Mouse (Mus musculus): Measurements from ENCODE around the gene Lactb. TPM values are rescaled to one million over a fixed set of nuclear protein-coding genes. Genes with fewer than 3 reads are reported as not detected.

Lactb gene
- total and polyA plus RNA-seq, 3 experiments: 14.6 to 29.4 (median 23.7) TPM

- 0 out of 2 replicates have a peak overlapping the region, but pooled peaks have one; percentile 26 for H3K4me2 ChIP-seq (ENCODE audit: insufficient read depth, low read depth, poor library complexity, severe bottlenecking)
- TF ChIP-seq POLR2AphosphoS2 (IDR thresholded peaks at IDR 0.05; ENCODE audit: low read depth, low read length): no peak
- no peak for TF ChIP-seq ZMIZ1 (IDR thresholded peaks at IDR 0.05; ENCODE audit: low read depth, low read length)
- TF ChIP-seq E2F4 (IDR thresholded peaks at IDR 0.05; ENCODE audit: insufficient replicate concordance, low read depth, low read length): no peak
- TF ChIP-seq ELF1 (IDR thresholded peaks at IDR 0.05; ENCODE audit: low read depth, low read length): no peak
- TF ChIP-seq ZC3H11A (IDR thresholded peaks at IDR 0.05; ENCODE audit: low read depth, low read length): peak; percentile 37
- no peak for TF ChIP-seq MAFK (IDR thresholded peaks at IDR 0.05; ENCODE audit: insufficient replicate concordance, low read length)
- TF ChIP-seq PAX5 (IDR thresholded peaks at IDR 0.05; ENCODE audit: low read length): no peak
- no peak for TF ChIP-seq MAZ (IDR thresholded peaks at IDR 0.05; ENCODE audit: low read depth, low read length)
- TF ChIP-seq JUN (IDR thresholded peaks at IDR 0.05; ENCODE audit: insufficient read depth, low read depth, low read length): no peak
- TF ChIP-seq MXI1 (IDR thresholded peaks at IDR 0.05; ENCODE audit: low read depth, low read length): 0 out of 2 replicates have a peak, but pooled peaks have one; percentile 32
- TF ChIP-seq ZNF384 (IDR thresholded peaks at IDR 0.05; ENCODE audit: low read depth, low read length): peak; percentile 94
- TF ChIP-seq RAD21 (IDR thresholded peaks at IDR 0.05; ENCODE audit: low read depth, low read length): peak; percentile 72
- TF ChIP-seq ZKSCAN1 (IDR thresholded peaks at IDR 0.05; ENCODE audit: borderline replicate concordance, low read depth, low read length): no peak
- no peak for TF ChIP-seq TCF12 (IDR thresholded peaks at IDR 0.05; ENCODE audit: low read depth, low read length)
- TF ChIP-seq IRF4 (IDR thresholded peaks at IDR 0.05; ENCODE audit: low read depth, low read length): peak; percentile 28; the same call in 1 of the 2 replicates
- TF ChIP-seq BHLHE40 (IDR thresholded peaks at IDR 0.05; ENCODE audit: low read depth, low read length): peak; percentile 24; the same call in 1 of the 2 replicates
- peak; percentile 36 to 80; a peak in 3 of 4 replicates for TF ChIP-seq CTCF (conservative IDR thresholded peaks at IDR 0.05 in 1 of 2, IDR thresholded peaks at IDR 0.05 in 1 of 2; ENCODE audit: low read depth in 2 of 2, low read length in 2 of 2)
- TF ChIP-seq USF2 (conservative IDR thresholded peaks at IDR 0.05; ENCODE audit: low read depth, low read length): 0 out of 2 replicates have a peak, but pooled peaks have one; percentile 6
- no peak for TF ChIP-seq POLR2A (IDR thresholded peaks at IDR 0.05; ENCODE audit: low read depth, low read length)
- no peak for TF ChIP-seq EP300 (IDR thresholded peaks at IDR 0.05; ENCODE audit: low read length)
- TF ChIP-seq NRF1 (IDR thresholded peaks at IDR 0.05; ENCODE audit: low read depth, low read length): 0 out of 2 replicates have a peak, but pooled peaks have one; percentile 42
- TF ChIP-seq MYC (IDR thresholded peaks at IDR 0.05; ENCODE audit: low read depth, low read length): peak; percentile 80
- TF ChIP-seq CHD2 (IDR thresholded peaks at IDR 0.05; ENCODE audit: low read length): no peak
- no peak for TF ChIP-seq USF1 (IDR thresholded peaks at IDR 0.05; ENCODE audit: low read depth, low read length)
- no peak for TF ChIP-seq TBP (conservative IDR thresholded peaks at IDR 0.05; ENCODE audit: low read depth, low read length)
- no peak; the same call in 1 of the 2 replicates for TF ChIP-seq HCFC1 (IDR thresholded peaks at IDR 0.05; ENCODE audit: low read depth, low read length)
- no peak for TF ChIP-seq KAT2A (IDR thresholded peaks at IDR 0.05; ENCODE audit: insufficient replicate concordance, low read length)
- peak; percentile 90 for TF ChIP-seq SMC3 (IDR thresholded peaks at IDR 0.05; ENCODE audit: low read depth, low read length)
- TF ChIP-seq ETS1 (conservative IDR thresholded peaks at IDR 0.05; ENCODE audit: low read depth, low read length): no peak
- TF ChIP-seq UBTF (IDR thresholded peaks at IDR 0.05; ENCODE audit: low read depth, low read length): no peak
- 0 out of 2 replicates have a peak, but pooled peaks have one; percentile 43 for TF ChIP-seq JUND (conservative IDR thresholded peaks at IDR 0.05; ENCODE audit: low read depth, low read length)
- no peak for TF ChIP-seq CHD1 (IDR thresholded peaks at IDR 0.05; ENCODE audit: low read depth, low read length)
- TF ChIP-seq MAX (IDR thresholded peaks at IDR 0.05; ENCODE audit: low read length): 0 out of 2 replicates have a peak, but pooled peaks have one; percentile 57
- no peak for TF ChIP-seq MEF2A (IDR thresholded peaks at IDR 0.05; ENCODE audit: borderline replicate concordance, low read depth, low read length)
- TF ChIP-seq SIN3A (IDR thresholded peaks at IDR 0.05; ENCODE audit: low read length): 0 out of 2 replicates have a peak, but pooled peaks have one; percentile 43
- no peak for TF ChIP-seq RCOR1 (conservative IDR thresholded peaks at IDR 0.05; ENCODE audit: low read depth, low read length)
- 0 out of 2 replicates have a peak, but pooled peaks have one; percentile 30 for TF ChIP-seq NELFE (IDR thresholded peaks at IDR 0.05; ENCODE audit: low read depth, low read length)
- no peak for TF ChIP-seq GABPA (IDR thresholded peaks at IDR 0.05; ENCODE audit: insufficient replicate concordance, low read depth, low read length)
- dilution Hi-C loops (cut with MboI; ENCODE audit: extremely low pct_ligation_motif_present, extremely low pct_unique_long_range_greater_than_20kb, low sequenced_read_pairs) (no loop called here), in situ Hi-C loops (cut with MboI; ENCODE audit: low pct_ligation_motif_present, low pct_unique_long_range_greater_than_20kb, low sequenced_read_pairs) (loop anchor here (5.0 kb wide), 1 partner anchor 41 kb away; no protein-coding TSS in a partner anchor)
- no peaks in the 10 kb centered on the region for H3K79me2 ChIP-seq (replicated peaks; ENCODE audit: control insufficient read depth, extremely low read depth, insufficient read depth, poor library complexity, severe bottlenecking)
- H3K36me3 ChIP-seq (replicated peaks in 1 of 2; ENCODE audit: control insufficient read depth in 1 of 2, insufficient read depth in 1 of 2, low read length in 1 of 2): no peaks in the 10 kb centered on the region
- no peak overlapping the region for H3K9ac ChIP-seq (ENCODE audit: insufficient read depth, low read depth)
- H3K4me3 ChIP-seq (replicated peaks in 1 of 3; ENCODE audit: low read depth in 2 of 3, low read length in 2 of 3, poor library complexity in 1 of 3): no peak overlapping the region
- no peaks in the 10 kb centered on the region for H3K9me3 ChIP-seq (replicated peaks; ENCODE audit: low read length)
- peak; percentile 89 for DNase-seq (ENCODE audit: extremely low read depth)
- no peak overlapping the region for H3K27ac ChIP-seq (ENCODE audit: insufficient read depth, low read depth)
- no peaks in the 10 kb centered on the region for H3K27me3 ChIP-seq (replicated peaks)
- H3K4me1 ChIP-seq (ENCODE audit: control insufficient read depth in 1 of 2, insufficient read depth in 2 of 2): peaks cover 0 to 6% of the 10 kb centered on the region in 2 experiments; a peak in 2 of 4 replicates
These were observed 25.8 kb upstream of the Lactb start for GRCm38 (mm10) chr9:67001050-67001449.

Data from CH12.LX (cell line).